Mouse (Mus musculus): Measurements from ENCODE around the gene Tab2.
"Not testable (repeated sequence)": the region's sequence is repeated elsewhere in the genome, so short reads cannot be mapped to it uniquely, and the experiment has no call there.

The Tab2 gene

DNA sequence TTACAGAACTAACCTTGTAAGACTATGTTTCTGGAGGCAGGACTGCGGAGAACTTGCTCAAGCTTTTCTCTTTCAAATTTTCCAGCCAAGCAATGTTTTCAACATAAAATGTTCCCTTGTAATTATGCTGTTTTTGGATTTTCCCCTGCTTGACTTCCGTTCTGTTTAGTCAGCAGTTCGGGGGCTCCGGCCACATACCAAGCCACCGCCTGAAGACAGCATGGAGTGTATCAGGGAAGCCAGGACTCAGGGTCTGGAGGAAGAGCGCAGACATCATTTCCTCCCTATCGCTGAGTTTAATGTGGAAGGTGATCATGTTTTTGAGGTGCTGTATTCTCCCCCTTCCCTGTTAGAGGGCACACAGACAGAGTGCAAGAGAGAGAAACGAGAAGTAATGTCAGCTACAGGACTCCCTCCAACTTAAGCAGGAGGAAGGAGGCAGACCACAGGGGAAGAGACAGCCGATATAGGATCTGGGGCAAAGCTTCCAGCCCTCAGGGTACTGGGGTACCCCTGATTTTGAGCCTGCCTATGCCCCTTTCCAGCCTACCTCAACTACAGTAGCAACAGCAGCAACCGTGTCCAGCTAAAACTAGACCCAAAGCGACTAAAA, 67.7 kb downstream of the Tab2 start:
- DNase-seq (ENCODE audit: low spot score) = no peak

DNA sequence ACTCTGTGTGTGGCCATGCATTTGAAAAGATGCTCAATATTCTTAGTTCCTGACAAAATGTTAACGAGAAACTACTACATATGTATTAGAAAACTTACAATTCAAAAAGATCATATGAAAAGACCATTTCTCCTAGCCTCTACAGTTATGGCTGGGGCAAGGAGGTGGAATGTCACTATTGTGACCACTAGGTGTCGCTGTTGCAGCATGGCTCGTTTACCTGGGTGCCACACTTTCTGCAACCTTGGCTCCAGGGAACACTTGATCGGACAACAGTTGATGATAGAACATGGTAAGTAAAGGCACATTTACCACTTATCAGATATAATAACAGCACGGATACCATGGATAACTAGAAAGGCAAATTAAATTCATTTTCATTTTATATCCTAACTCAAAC, 72.5 kb downstream of the Tab2 start:
- no peak for DNase-seq (ENCODE audit: low spot score)

- DNase-seq (ENCODE audit: low spot score) = no peak
These were observed 74.1 kb downstream of the Tab2 start for GRCm38 (mm10) chr10:7881971-7882370.

DNA sequence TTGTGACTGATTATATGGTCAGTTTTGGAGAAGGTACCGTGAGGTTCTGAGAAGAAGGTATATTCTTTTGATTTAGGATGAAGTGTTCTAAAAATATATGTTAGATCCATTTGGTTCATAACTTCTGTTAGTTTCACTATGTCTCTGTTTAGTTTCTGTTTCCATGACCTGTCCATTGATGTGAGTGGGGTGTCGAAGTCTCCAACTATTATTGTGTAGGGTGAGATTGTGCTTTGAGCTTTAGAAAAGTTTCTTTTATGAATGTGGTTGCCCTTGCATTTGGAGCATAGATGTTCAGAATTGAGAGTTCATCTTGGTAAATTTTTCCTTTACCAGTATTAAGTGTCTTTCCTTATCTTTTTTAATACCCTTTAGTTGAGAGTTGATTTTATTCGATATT, 75.7 kb downstream of the Tab2 start:
- DNase-seq (ENCODE audit: low spot score) = not testable (repeated sequence)

DNA sequence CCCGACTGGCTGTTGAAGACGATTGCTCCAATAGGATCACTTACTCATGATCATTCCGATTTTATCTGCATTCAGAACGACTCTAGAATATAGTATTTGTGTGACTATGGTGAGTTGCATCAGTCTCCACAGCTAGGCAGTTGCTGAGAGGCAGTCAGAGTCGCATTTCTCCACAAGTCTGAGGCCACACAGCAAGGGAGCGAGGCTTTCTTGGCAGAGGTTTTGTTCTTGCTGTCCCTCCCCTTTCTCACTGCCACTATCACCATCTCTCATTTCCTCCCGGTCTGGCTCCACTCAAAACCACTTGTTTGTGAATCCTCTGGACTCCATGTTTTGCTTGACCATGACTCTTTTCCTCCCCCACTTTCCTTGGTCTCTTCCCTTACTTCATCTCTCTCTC, 81.8 kb downstream of the Tab2 start:
- no peak for DNase-seq (ENCODE audit: low spot score)

- DNase-seq (ENCODE audit: low spot score) = no peak
These were observed 84.5 kb downstream of the Tab2 start for GRCm38 (mm10) chr10:7871381-7872020.

DNA sequence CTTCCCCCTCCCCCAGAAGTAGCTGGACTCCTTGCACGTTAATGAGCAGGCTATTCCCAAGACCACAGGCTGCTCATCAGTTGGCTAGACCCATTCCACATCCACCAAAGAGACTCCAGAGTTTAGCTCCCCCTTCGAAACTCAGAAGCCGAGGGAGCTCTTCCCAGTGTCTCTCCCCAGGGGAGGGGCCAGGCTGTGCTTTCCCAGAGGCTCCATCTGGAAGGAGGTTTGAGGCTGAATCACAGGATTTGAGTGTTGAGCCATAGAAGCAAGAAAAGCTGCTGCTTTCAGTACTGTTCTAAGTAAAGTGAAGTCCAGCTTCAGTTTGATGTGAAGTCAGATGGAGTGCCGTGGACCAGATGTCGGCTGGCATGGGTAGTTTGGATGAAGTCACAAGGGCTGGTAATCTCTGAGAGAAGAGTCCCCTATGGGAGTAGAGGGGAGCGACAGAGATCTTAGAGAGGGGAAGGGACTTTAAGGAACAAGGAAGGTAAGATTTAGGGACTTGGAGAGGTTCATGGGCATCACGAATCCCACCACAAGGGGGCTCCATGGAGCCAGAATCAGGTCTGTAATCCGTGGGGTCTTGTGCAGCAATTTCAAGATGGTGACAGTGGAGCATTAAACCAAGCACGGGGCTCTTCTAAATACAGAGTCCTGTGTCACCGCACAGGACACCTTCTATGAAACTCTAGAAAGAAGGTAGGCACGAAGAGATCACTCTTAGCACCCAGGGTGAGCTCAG, 85.3 kb downstream of the Tab2 start:
- DNase-seq (ENCODE audit: low spot score) = no peak

DNA sequence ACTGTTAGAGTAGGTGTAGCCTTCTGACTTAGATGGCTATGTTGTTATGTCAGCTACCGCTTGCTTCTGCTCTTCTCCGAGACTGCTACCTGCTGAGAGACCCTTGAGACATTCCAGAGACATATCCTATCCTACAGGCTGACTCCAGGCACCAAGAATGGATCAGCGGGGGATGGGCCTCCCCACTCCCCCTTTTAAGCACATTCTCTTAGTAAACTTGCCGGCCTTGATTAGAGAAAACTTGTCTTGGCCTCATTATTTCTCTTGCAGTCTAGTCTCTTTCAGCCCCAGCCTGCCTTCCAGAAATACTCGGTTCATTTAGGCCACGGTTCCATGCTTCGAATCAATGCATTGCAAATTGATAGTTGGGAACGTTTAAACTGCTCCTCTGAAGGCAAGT, 86.3 kb downstream of the Tab2 start:
- DNase-seq (ENCODE audit: low spot score) = no peak

GRCm38 (mm10) chr10:7867666-7868030, 88.4 kb downstream of the Tab2 start:
- no peak for DNase-seq (ENCODE audit: low spot score)

DNA sequence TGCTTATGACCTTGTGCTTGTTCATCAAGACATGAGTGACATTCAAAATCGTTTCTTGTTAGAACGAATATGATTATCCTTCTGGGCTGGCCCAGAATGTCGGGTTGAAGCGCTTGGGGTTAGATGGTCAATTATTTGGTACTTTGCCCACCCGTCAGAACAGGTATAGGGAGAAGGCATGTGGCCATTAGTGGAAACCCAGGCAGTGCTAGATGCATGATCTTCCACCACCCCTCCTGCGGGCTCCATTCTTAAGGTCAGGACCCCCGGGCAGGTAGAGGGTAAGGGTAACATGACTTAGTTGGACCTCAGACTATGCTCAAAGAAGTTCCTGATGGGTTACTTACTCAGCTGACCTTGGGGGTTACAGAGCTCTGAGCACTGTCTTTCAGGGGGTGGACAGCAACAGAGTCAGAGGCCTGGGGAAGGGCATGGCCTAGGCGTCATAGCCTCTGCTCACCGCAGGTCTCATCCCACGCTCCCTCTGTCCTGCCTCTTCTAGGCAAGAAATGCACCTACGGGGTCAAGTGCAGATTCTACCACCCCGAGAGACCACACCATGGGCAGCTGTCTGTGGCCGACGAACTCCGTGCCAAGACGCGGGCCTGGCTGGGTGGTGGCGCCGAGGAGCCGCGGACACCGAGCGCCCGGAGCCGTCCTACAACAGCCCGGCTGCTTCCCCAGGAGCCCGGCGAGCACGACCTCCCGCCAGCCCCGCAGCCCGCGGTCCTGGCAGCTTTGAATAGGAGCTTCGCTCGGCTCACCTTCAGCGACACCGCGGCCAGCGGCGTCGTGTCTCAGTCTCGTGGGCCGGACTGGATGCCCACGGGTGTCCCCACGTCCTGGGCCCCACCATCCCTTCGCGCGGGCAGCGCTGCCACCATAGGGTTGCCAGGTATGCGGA, 89.0 kb downstream of the Tab2 start:
- no peak for DNase-seq (ENCODE audit: low spot score)

DNA sequence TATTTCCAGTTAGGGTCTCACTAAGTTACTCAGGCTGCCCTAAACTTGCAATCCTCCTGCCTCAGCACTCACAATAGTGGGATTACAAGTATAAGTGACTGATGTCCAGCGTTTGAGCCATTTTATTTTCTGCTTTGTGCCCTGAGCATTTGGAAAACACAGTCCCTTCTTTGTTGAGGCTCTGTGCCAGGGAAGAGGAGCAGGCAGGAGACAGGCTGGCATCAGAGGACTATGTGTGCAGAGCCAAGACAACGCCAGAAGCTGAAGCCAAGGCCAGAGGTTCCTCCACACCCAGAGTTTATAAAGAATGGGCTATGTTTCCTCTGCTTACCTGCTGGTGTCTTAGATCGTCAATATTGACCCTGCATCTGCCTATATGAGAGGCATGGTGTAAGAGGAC, 91.2 kb downstream of the Tab2 start:
- no peak for DNase-seq (ENCODE audit: low spot score)

GRCm38 (mm10) chr10:7864184-7864583, 91.8 kb downstream of the Tab2 start:
- DNase-seq (ENCODE audit: low spot score) = no peak

DNA sequence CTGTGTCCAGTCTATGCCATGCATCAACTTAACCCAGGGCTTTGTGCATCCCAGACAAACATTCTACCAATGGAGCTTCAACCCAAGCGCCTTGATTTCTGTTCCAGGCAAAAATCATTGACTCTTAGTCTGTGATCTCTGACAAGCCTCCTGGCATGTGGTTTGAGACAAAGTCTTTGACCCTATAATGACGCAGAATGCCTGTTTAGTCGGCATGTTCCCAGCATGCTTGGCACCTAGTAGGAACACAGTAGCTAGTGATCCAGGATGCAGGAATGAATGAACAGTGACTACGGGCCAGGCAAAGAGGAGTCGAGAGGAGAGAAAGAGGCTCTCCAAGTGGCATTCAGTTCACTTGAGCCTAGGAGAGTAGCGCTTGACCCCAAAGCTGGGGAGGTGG, 92.6 kb downstream of the Tab2 start:
- no peak for DNase-seq (ENCODE audit: low spot score)

GRCm38 (mm10) chr10:7861937-7862657, 93.9 kb downstream of the Tab2 start:
- DNase-seq (ENCODE audit: low spot score) = no peak

DNA sequence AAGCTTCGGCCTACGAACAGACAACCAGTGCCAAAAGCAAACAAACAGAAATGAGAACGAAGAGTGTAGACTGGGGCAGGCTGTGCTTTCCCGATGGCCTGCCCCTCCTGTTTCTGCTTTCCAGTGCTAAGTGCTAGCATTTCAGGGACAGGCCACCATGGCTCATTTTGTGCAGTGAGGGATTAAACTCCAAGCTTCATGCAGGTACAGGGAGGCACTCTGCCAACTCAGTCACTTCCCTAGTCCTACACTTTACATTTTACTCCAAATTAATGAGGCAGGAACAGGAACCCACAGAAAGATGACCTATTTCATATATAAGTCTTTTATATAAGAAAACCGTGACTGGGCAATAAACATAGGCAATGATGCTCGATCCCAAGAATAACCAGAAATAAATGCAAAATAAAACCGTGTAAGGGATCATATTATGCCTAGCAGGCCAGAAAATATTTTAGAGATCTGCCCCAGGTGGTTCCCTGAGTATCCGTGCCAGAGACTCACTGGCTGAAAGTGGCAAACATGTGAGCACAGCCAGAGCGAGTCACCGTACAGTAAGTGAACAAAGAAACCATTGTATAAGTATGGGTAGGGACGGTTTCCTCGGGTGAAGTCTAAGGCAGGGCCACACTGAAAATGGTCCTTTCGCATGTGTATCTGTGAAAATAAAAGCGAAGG, 94.6 kb downstream of the Tab2 start:
- no peak for DNase-seq (ENCODE audit: low spot score)

DNA sequence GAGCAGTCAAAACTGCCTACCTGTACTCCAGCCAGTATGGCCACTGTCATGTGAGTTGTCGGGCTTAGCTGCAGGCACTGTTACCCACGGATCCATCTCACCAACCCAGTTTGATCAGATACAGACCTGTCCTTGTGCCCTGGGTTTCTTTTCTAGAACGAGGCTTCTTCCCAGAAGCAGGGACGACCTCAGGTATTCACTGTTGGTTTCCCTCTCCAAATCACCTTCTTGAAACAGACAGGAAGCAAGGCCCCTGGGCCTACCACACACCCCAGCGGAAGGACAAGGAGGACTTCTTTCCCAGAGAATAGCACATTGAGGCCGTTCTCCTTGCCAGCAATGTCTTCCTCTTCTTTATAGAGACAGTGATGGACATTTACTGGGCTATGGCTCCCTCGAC, 95.5 kb downstream of the Tab2 start:
- no peak for DNase-seq (ENCODE audit: low spot score)

All from urinary bladder, postnatal 10 days (tissue).